Mouse (Mus musculus) liver, postnatal 0 days (tissue): ENCODE results near the gene Ferd3l. TPM values are rescaled to one million over a fixed set of nuclear protein-coding genes. Genes with fewer than 3 reads are reported as not detected.

Experiments used
- ATAC-seq: fragments of 200-750 bp; cut with Nextera tagmentation; 2 replicates; pipeline ENCODE4 v1.8.0; 2017; ENCODE audit warnings: mild to moderate bottlenecking, moderate library complexity
- DNase-seq: peaks from one replicate; pipeline ENCODE4 v3.0.0-alpha.2; 2016
- H3K27ac ChIP-seq: fragments of 300-500 bp; sonication (generic); 2 replicates; pipeline ENCODE4 v1.5.1; 2014; ENCODE audit warnings: antibody characterized with exemption, moderate library complexity, mild to moderate bottlenecking, low read depth
- H3K27me3 ChIP-seq: fragments of 300-500 bp; sonication (generic); 2 replicates; pipeline ENCODE4 v1.6.1; 2014; ENCODE audit warnings: low read length, control low read depth, mixed read lengths; ENCODE audit not compliant: insufficient read depth
- H3K36me3 ChIP-seq: fragments of 300-500 bp; sonication (generic); replicated peaks from 2 replicates; pipeline ENCODE4 v1.6.1; 2014; ENCODE audit warnings: mild to moderate bottlenecking, control low read depth, low read length, moderate library complexity, mixed read lengths; ENCODE audit not compliant: insufficient read depth
- H3K4me1 ChIP-seq: fragments of 300-500 bp; sonication (generic); 2 replicates; pipeline ENCODE4 v1.6.1; 2014; ENCODE audit warnings: antibody characterized with exemption, mild to moderate bottlenecking, control low read depth; ENCODE audit not compliant: insufficient read depth
- H3K4me2 ChIP-seq: fragments of 300-500 bp; sonication (generic); 2 replicates; pipeline ENCODE4 v1.6.1; 2014; ENCODE audit warnings: low read depth, mild to moderate bottlenecking, low read length, moderate library complexity, mixed read lengths
- H3K4me3 ChIP-seq: fragments of 300-500 bp; sonication (generic); 2 replicates; pipeline ENCODE4 v1.5.1; 2014; ENCODE audit warnings: low read depth, low read length
- H3K9ac ChIP-seq: fragments of 300-500 bp; sonication (generic); replicated peaks from 2 replicates; pipeline ENCODE4 v1.6.1; 2014; ENCODE audit warnings: mild to moderate bottlenecking, moderate library complexity
- H3K9me3 ChIP-seq: fragments of 300-500 bp; sonication (generic); 2 replicates; pipeline ENCODE4 v1.6.1; 2016; ENCODE audit warnings: mild to moderate bottlenecking, control low read depth, low read length, mixed read lengths
- CTCF ChIP-seq: sonication (generic); IDR thresholded peaks from 2 replicates; pipeline ENCODE4 v1.5.1; 2016; ENCODE audit warnings: antibody characterized with exemption, low read depth
- EP300 ChIP-seq: IDR thresholded peaks from 2 replicates; pipeline ENCODE4 v1.6.1; 2016; ENCODE audit warnings: antibody characterized with exemption, low read depth, mild to moderate bottlenecking
- WGBS: fragments of 180-500 bp; shearing (Covaris S2); extraction: QIAGEN DNeasy Blood & Tissue Kit; methylation state at CpG from one replicate; pipeline ENCODE4 v1.1.7; 2014; ENCODE audit not compliant: insufficient replicate concordance; 5-methylcytosine and 5-hydroxymethylcytosine counted together
- polyA plus RNA-seq: library from polyadenylated mRNA; unstranded; fragments of >200 nt; fragmentation: Nextera tagmentation; extraction: Ambion mirVana; gene quantifications from 2 replicates; pipeline ENCODE4 v1.2.1, GENCODE M21; 2015

Gene Ferd3l
- polyA plus RNA-seq, 1 experiment from 2014 or later, result not detected

DNA sequence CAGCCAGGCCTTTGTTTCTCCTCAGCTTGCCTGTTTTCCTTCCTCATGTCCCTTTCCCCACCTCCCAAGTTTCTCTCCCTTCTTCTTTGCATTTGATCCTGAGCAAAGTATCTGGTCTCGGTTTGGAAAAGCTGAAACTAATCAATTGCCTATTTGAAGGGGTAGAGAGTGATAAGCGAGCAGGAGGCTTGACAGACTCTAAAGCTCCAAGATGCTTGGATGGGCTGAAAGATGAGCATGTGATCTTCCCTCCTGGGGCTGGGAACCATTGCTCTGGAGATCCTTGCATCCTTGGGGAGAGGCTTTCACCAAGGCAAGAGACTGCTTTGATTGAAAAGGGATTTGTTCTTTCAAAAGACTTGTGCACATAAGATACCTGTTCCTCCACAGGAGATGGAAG lies 36.2 kb downstream of the Ferd3l start:
- no peak for TF ChIP-seq CTCF
- no peaks in the 10 kb centered on the region for H3K36me3 ChIP-seq
- H3K27me3 ChIP-seq, result peaks cover 88% of the 10 kb centered on the region
- no peaks in the 10 kb centered on the region for H3K9me3 ChIP-seq
- no peak overlapping the region for H3K4me3 ChIP-seq
- H3K4me1 ChIP-seq, result no peaks in the 10 kb centered on the region
- no peak overlapping the region for H3K27ac ChIP-seq
- WGBS, result 29% methylated on average over 2 of the region's 2 CpGs
- ATAC-seq (no peak), DNase-seq (no peak)
- no peak overlapping the region for H3K9ac ChIP-seq
- H3K4me2 ChIP-seq, result no peak overlapping the region

DNA sequence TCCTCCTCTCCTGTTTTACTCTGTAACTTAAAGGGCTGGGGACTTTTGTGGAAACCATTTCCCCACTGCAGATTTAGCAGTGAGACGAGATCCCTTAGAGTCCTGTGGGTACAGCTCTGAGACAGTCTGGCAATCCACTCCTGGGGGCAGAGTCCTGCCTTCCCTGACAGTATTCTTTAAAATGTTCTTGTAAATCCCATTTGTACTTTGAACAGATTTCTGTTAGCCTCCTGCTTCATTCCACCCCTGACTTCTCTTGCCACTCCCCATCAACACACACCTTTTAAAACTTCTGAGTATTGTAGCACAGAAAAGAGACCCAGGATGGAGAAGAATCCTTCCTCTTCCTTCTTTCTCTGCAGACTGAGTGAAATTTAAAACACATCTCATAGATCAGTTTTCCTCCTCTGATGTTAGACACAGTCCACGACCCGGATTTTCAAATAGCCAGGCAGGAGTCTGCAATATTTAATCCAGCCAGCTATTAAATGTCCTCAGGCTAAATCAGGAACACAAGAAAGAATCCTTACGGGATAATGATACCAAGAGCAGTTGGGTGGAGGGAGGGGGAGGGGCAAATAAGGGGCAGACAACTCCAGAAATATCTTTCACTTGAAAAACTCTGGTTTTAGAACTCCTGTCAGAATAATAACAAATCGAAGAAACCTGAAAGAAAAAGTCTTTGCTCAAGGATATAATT lies 37.6 kb downstream of the Ferd3l start:
- H3K27ac ChIP-seq, result no peak overlapping the region
- DNase-seq (no peak), ATAC-seq (no peak)
- H3K4me1 ChIP-seq, result no peaks in the 10 kb centered on the region
- TF ChIP-seq CTCF (no peak), EP300 (no peak)
- H3K4me3 ChIP-seq, result no peak overlapping the region
- H3K36me3 ChIP-seq, result no peaks in the 10 kb centered on the region
- H3K9ac ChIP-seq, result no peak overlapping the region
- peaks cover 79% of the 10 kb centered on the region for H3K27me3 ChIP-seq
- H3K9me3 ChIP-seq, result no peaks in the 10 kb centered on the region
- 12% methylated on average over 5 of the region's 5 CpGs for WGBS
- H3K4me2 ChIP-seq, result no peak overlapping the region

DNA sequence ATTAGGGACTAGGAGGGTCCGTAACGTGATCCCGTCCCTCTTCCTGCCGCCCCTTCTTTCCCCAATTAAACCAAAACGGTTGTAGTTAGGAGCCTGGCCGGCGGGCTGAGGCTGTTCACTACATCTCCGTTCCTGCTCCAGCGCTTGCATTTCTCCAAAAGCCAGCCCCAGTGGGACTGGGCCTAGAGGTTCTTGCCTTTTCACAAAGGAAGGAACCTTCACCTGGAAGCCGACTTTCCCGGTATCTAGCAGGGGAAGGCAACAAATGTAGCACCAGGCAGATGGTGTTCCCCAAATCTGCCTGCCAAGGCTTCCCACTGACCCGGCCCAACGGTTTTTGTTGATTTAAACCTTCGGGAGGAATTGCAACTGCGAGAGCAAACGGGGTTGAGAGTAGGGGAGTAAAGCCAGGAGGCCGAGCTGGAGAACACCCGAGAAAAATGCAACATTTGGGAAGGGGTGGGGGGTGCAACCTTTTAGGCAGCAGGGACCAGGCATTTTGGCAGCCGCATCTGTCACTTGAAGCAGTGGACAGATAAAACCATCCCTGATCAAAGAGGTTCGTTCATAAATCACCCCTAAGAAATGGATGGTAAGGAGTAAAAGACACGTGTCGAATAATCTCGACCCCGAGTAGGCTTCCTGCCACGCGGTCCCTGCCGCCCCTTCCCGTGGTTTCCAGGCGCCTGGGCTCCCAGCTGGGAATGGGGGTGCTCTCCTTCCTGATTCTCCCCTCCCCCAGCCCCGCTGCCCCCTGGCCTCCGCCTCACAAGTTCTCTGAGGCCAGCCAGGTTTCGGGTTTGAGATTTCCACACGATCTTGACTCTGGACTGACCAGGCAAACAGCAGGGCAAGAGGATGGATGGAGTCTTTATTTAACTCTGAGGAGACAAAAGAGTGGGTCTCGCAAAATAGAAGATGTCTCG lies 38.5 kb downstream of the Ferd3l start:
- Histone ChIP-seq H3K27ac (no peak overlapping the region), H3K36me3 (no peaks in the 10 kb centered on the region), H3K4me2 (no peak overlapping the region), H3K27me3 (peaks cover 70% of the 10 kb centered on the region), H3K4me3 (no peak overlapping the region), H3K9ac (no peak overlapping the region), H3K9me3 (no peaks in the 10 kb centered on the region), H3K4me1 (no peaks in the 10 kb centered on the region)
- WGBS, result 2% methylated on average over 35 of the region's 35 CpGs
- DNase-seq, result no peak
- ATAC-seq, result no peak
- TF ChIP-seq CTCF, result no peak
- no peak for TF ChIP-seq EP300

DNA sequence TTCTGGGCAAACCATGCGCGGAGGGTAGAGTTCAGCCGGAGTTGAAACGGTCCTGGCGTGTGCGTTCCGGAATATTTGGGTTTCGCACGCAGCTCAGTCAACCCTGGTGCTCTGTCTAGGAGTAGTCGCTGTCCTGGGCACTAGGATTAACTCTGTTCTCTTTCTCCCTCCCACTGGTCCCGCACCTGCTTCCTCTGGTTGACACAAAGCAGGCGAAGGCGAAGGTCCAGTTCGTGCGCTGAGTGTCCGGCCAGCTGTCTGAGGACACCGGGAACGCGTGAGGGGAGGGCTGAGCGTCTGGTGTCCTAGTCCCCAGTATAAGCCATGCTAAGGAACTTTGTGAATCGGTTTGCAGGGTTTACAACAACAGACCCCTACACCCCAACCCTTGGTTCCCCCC lies 39.3 kb downstream of the Ferd3l start:
- Histone ChIP-seq H3K27ac (no peak overlapping the region), H3K9me3 (no peaks in the 10 kb centered on the region), H3K36me3 (no peaks in the 10 kb centered on the region), H3K9ac (no peak overlapping the region), H3K4me1 (no peaks in the 10 kb centered on the region), H3K27me3 (peaks cover 63% of the 10 kb centered on the region), H3K4me2 (no peak overlapping the region), H3K4me3 (no peak overlapping the region)
- DNase-seq, result no peak
- TF ChIP-seq CTCF (no peak), EP300 (no peak)
- ATAC-seq, result no peak
- WGBS, result 3% methylated on average over 21 of the region's 21 CpGs

DNA sequence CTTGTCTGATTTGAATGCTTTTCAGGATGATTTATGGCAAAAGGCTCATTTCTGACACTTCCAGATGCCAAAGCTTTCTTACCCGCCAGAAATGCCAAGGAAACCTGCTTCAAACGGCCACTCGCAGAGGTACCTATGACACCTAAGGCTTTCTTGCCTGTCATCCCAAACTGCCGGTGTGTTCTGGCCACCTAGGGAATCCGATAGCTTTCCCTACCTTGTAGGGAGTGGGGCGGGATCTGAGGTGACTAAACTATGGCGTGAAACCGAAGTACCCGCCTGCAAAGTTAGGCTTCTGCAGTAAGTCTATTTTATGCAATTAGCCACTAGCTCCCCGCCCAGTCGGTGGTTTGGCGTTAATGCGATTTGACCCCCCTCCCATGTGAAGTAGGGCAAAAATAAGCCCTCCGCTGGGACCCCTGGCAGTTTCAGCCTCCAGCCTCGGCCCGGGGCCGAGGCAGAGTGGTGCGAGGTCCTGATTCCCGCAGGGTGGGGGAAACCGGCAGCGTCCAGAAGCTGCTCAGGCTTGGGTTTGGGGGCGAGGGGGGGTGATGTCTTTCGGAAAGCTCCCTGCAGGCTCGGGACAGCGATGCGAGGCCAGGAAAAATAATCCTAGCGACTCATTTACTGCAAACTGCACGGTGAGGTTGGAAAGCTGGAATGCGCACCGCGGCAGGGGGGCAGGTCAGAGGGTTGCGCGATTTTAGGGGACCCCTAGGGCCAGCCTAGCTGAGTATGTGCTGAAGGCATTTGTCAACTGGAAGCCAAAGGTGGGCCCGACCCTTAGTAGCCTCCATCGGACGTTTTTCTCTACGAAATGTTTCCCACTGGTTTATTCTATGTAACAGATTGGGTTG lies 40.0 kb downstream of the Ferd3l start:
- Histone ChIP-seq H3K27ac (no peak overlapping the region), H3K27me3 (peaks cover 55% of the 10 kb centered on the region), H3K4me1 (no peaks in the 10 kb centered on the region), H3K4me2 (no peak overlapping the region), H3K9ac (no peak overlapping the region), H3K9me3 (no peaks in the 10 kb centered on the region), H3K36me3 (no peaks in the 10 kb centered on the region), H3K4me3 (no peak overlapping the region)
- 4% methylated on average over 37 of the region's 37 CpGs for WGBS
- TF ChIP-seq EP300 (no peak), CTCF (no peak)
- ATAC-seq, result no peak
- no peak for DNase-seq

DNA sequence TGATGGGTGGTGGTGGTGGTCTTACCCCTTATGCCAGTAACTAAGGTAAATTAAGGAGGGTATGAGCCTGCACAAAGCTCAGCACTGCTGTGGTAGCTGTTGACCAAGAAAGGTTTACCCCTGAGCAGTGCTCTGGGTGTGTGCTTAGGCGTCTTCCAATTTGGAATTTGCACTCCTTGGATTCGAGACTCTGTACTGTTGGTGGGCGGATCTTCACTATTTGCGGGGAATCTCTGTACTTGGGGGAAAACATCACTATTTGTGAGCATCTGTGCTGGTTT lies 40.6 kb downstream of the Ferd3l start:
- Histone ChIP-seq H3K27me3 (peaks cover 50% of the 10 kb centered on the region), H3K4me1 (no peaks in the 10 kb centered on the region), H3K36me3 (no peaks in the 10 kb centered on the region), H3K9ac (no peak overlapping the region), H3K4me3 (no peak overlapping the region), H3K4me2 (no peak overlapping the region), H3K9me3 (no peaks in the 10 kb centered on the region), H3K27ac (no peak overlapping the region)
- WGBS, result 16% methylated on average over 4 of the region's 4 CpGs
- no peak for DNase-seq
- no peak for ATAC-seq
- TF ChIP-seq EP300, result no peak
- TF ChIP-seq CTCF, result no peak

Other genes starting within 250 kb of the Ferd3l start
- 0.27 and 0.38 TPM in 2 replicates for gene Twist1, start 29.2 kb downstream of the Ferd3l start, polyA plus RNA-seq